Mouse (Mus musculus): ENCODE measurements around the gene Gm10160. TPM values are rescaled to one million over a fixed set of nuclear protein-coding genes. Genes with fewer than 3 reads are reported as not detected.
"Not testable (repeated sequence)": the region's sequence is repeated elsewhere in the genome, so short reads cannot be mapped to it uniquely, and the experiment has no call there.

The Gm10160 gene
- total RNA-seq, 4 experiments from 2014 or later: not detected

- DNase-seq (ENCODE audit: low spot score): no peak
Measured at GRCm38 (mm10) chr7:81858236-81858635, 2.6 kb upstream of the Gm10160 start.

- no peak for DNase-seq (ENCODE audit: low spot score)
Measured at GRCm38 (mm10) chr7:81856221-81856620, 627 bp upstream of the Gm10160 start.

- no peak for DNase-seq (ENCODE audit: low spot score)
Measured at GRCm38 (mm10) chr7:81854568-81855307, 856 bp downstream of the Gm10160 start.

GRCm38 (mm10) chr7:81851706-81852105 lies 3.9 kb downstream of the Gm10160 start:
- no peak for DNase-seq (ENCODE audit: low spot score)

GRCm38 (mm10) chr7:81850171-81850570 lies 5.4 kb downstream of the Gm10160 start:
- no peak for DNase-seq (ENCODE audit: low spot score)

GRCm38 (mm10) chr7:81849633-81850032 lies 6.0 kb downstream of the Gm10160 start:
- no peak for DNase-seq (ENCODE audit: low spot score)

- DNase-seq (ENCODE audit: low spot score): no peak
Measured at GRCm38 (mm10) chr7:81849214-81849613, 6.4 kb downstream of the Gm10160 start.

GRCm38 (mm10) chr7:81847777-81848176 lies 7.8 kb downstream of the Gm10160 start:
- no peak for DNase-seq (ENCODE audit: low spot score)

- DNase-seq (ENCODE audit: low spot score): no peak
Measured at GRCm38 (mm10) chr7:81847010-81847409, 8.6 kb downstream of the Gm10160 start.

- no peak for DNase-seq (ENCODE audit: low spot score)
Measured at GRCm38 (mm10) chr7:81846008-81846407, 9.6 kb downstream of the Gm10160 start.

GRCm38 (mm10) chr7:81845313-81845712 lies 10.3 kb downstream of the Gm10160 start:
- DNase-seq (ENCODE audit: low spot score): no peak

GRCm38 (mm10) chr7:81844801-81845200 lies 10.8 kb downstream of the Gm10160 start:
- no peak for DNase-seq (ENCODE audit: low spot score)

- DNase-seq (ENCODE audit: low spot score): no peak
Measured at GRCm38 (mm10) chr7:81843903-81844302, 11.7 kb downstream of the Gm10160 start.

GRCm38 (mm10) chr7:81842998-81843397 lies 12.6 kb downstream of the Gm10160 start:
- DNase-seq (ENCODE audit: low spot score): no peak

- no peak for DNase-seq (ENCODE audit: low spot score)
Measured at GRCm38 (mm10) chr7:81842141-81842540, 13.5 kb downstream of the Gm10160 start.

- DNase-seq (ENCODE audit: low spot score): peak; percentile 56
Measured at GRCm38 (mm10) chr7:81841439-81841838, 14.2 kb downstream of the Gm10160 start.

GRCm38 (mm10) chr7:81840661-81841181 lies 14.9 kb downstream of the Gm10160 start:
- DNase-seq (ENCODE audit: low spot score): no peak

- DNase-seq (ENCODE audit: low spot score): no peak
Measured at GRCm38 (mm10) chr7:81839746-81840145, 15.8 kb downstream of the Gm10160 start.

- not testable (repeated sequence) for DNase-seq (ENCODE audit: low spot score)
Measured at GRCm38 (mm10) chr7:81837771-81838170, 17.8 kb downstream of the Gm10160 start.

GRCm38 (mm10) chr7:81835430-81835829 lies 20.2 kb downstream of the Gm10160 start:
- no peak for DNase-seq (ENCODE audit: low spot score)

- no peak for DNase-seq (ENCODE audit: low spot score)
Measured at GRCm38 (mm10) chr7:81834847-81835246, 20.7 kb downstream of the Gm10160 start.

GRCm38 (mm10) chr7:81829379-81829894 lies 26.2 kb downstream of the Gm10160 start, which contains the start of gene Btbd1:
Gene Btbd1, minus strand, starts transcription at chr7:81829431.
- DNase-seq (ENCODE audit: low spot score): peak; percentile 82
